Mouse (Mus musculus) mouse trophoblast stem cell (cell line): Measurements from ENCODE around the gene Pstk.
"Not testable (repeated sequence)": the region's sequence is repeated elsewhere in the genome, so short reads cannot be mapped to it uniquely, and the experiment has no call there.

Experiments used
- in situ Hi-C, 2 experiments: fragments of 300-500 bp; cut with MseI, MboI; formaldehyde crosslinking; loops; 2 replicates in 1 of 2; 3 replicates in 1 of 2; pipeline ENCODE4 v1.15.1; 2025

The Pstk gene

GRCm38 (mm10) chr7:131411941-131412270, 41.0 kb downstream of the Pstk start:
- in situ Hi-C loops: no loop called here

- in situ Hi-C loops: not testable (repeated sequence)
These were observed 45.8 kb downstream of the Pstk start for GRCm38 (mm10) chr7:131416742-131417141.

GRCm38 (mm10) chr7:131417605-131418004, 46.7 kb downstream of the Pstk start:
- in situ Hi-C loops: no loop called here

DNA sequence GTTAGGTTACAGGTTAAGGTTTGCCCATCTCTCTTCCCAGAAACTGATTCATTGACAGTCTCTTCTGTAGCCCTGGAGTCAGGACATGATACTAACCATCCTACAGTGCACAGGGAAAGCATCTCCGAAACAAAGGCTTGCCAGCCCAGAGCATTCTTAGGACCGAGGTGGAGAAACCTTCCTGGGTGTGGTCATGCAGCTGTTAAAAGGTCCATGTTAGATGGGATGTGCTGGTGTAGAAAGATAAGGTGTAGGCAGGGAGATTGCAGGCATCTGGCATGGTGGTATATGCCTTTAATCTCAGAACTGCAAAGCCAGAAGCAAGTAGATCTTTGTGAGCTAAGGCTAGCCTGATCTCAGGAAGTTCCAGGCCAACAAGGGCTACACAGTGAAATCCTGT, 54.0 kb downstream of the Pstk start:
- in situ Hi-C loops: no loop called here

DNA sequence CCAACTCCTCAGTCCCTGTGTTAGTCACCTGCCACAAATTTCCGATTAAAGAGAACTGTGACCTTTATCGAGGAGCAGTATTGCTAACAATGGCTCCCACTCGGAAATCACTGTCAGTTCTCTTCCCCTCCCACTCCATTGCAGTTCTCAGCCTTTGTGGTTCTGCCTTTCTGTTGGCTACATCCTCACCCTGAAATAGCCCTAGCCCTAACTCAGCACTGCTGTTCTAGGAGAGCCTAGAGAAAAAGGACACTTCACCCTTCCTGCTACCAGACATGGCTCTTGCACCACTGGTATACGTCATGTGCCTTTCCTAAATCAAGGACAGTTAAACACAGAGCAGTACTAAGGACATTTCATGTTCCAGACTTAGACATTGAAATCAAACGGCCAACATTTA, 56.4 kb downstream of the Pstk start:
- in situ Hi-C loops: no loop called here

DNA sequence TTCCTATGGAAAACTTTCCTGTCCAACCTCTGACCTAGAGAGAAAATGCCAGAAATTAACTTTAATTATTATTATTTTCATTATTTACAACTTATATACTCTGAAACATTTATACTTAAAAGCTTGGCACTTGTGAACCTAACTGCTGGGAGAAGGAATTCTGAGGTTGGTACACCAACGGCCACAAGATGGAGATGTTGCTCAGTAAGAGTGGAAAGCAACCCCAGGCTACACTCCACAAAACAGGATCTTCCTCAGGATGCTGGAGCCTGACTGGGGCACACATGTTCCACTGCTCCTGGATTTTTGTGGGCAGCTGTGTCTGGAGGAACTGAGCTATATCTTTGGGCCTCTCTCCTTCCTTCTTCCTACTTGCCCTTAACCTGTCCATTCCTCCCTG, 61.3 kb downstream of the Pstk start:
- in situ Hi-C loops: no loop called here

DNA sequence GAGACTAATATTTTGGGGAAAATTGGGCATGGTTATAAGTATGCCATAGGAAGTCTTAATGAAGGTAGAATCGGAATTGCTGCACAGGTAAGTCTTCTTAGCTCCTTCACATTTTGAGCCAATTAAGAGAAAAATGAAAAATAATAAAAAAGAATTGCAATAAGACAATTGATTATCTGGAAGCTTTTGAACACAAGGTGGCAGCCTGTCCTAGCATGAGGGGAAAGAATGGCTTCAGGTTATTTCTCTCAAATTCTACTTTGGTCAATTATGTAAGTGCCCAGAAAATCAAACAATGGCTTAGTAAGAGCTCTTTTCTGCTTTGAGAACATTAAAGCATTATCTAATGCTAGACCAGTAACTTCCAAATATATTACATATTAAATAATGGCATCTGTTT, 63.3 kb downstream of the Pstk start:
- in situ Hi-C loops: no loop called here

- in situ Hi-C loops: no loop called here
These were observed 66.1 kb downstream of the Pstk start for GRCm38 (mm10) chr7:131437051-131437450.
